Mouse (Mus musculus) limb, embryonic 14.5 days (tissue): ENCODE results near the gene Naa38. TPM values are rescaled to one million over a fixed set of nuclear protein-coding genes. Genes with fewer than 3 reads are reported as not detected.

Experiments used
- ATAC-seq: fragments of 200-750 bp; cut with Nextera tagmentation; 2 replicates; pipeline ENCODE4 v1.8.0; 2017; ENCODE audit warnings: low read depth, moderate number of reproducible peaks, moderate TSS enrichment; ENCODE audit not compliant: low FRiP score
- DNase-seq: peaks from one replicate; pipeline ENCODE4 v3.0.0-alpha.2; 2015; ENCODE audit warnings: low spot score
- H3K27ac ChIP-seq: fragments of 300-500 bp; sonication (generic); replicated peaks from 2 replicates; pipeline ENCODE4 v1.5.1; 2014; ENCODE audit warnings: low read depth, mild to moderate bottlenecking, low read length, moderate library complexity, mixed read lengths
- H3K27me3 ChIP-seq: fragments of 300-500 bp; sonication (generic); 2 replicates; pipeline ENCODE4 v1.6.1; 2014; ENCODE audit warnings: low read length, mixed read lengths; ENCODE audit not compliant: control insufficient read depth, insufficient read depth
- H3K36me3 ChIP-seq: fragments of 300-500 bp; sonication (generic); 2 replicates; pipeline ENCODE4 v1.6.1; 2014; ENCODE audit warnings: mild to moderate bottlenecking, low read length, moderate library complexity, mixed read lengths; ENCODE audit not compliant: control insufficient read depth, insufficient read depth
- H3K4me1 ChIP-seq: fragments of 300-500 bp; sonication (generic); 2 replicates; pipeline ENCODE4 v1.6.1; 2014; ENCODE audit warnings: antibody characterized with exemption, low read length, mixed read lengths; ENCODE audit not compliant: control insufficient read depth, insufficient read depth
- H3K4me2 ChIP-seq: fragments of 300-500 bp; sonication (generic); replicated peaks from 2 replicates; pipeline ENCODE4 v1.6.1; 2014; ENCODE audit warnings: low read depth, mild to moderate bottlenecking, low read length, moderate library complexity; ENCODE audit not compliant: severe bottlenecking
- H3K4me3 ChIP-seq: fragments of 300-500 bp; sonication (generic); replicated peaks from 2 replicates; pipeline ENCODE4 v1.5.1; 2014; ENCODE audit warnings: low read length
- H3K9ac ChIP-seq: fragments of 300-500 bp; sonication (generic); 2 replicates; pipeline ENCODE4 v1.6.1; 2014; ENCODE audit warnings: mild to moderate bottlenecking, low read depth, low read length, moderate library complexity; ENCODE audit not compliant: severe bottlenecking
- H3K9me3 ChIP-seq: fragments of 300-500 bp; sonication (generic); 2 replicates; pipeline ENCODE4 v1.6.1; 2016; ENCODE audit warnings: low read length; ENCODE audit not compliant: control insufficient read depth
- POLR2A ChIP-seq: fragments of 200-500 bp; IDR thresholded peaks from 2 replicates; pipeline ENCODE4 v1.8.0; 2012; ENCODE audit warnings: inconsistent platforms, mild to moderate bottlenecking, moderate library complexity, borderline replicate concordance; ENCODE audit not compliant: insufficient read depth, insufficient read length; ENCODE audit errors: extremely low read depth
- WGBS: fragments of 180-500 bp; shearing (Covaris S2); extraction: QIAGEN DNeasy Blood & Tissue Kit; methylation state at CpG from one replicate; pipeline ENCODE4 v1.1.7; 2014; 5-methylcytosine and 5-hydroxymethylcytosine counted together
- polyA plus RNA-seq, 2 experiments: library from polyadenylated mRNA; depleted of rRNA in 1 of 2; stranded (reverse) in 1 of 2; unstranded in 1 of 2; fragments of >200 nt; fragmentation: Nextera tagmentation in 1 of 2; extraction: Ambion mirVana in 1 of 2; gene quantifications; 2 replicates each; pipeline versions ENCODE4 v1.2.1 to v1.2.3; 2012 to 2014

Gene Naa38
- polyA plus RNA-seq, 2 experiments = 131 to 171 TPM

GRCm38 (mm10) chr11:69364376-69364775, 30.9 kb upstream of the Naa38 start:
- DNase-seq (no peak), ATAC-seq (no peak)
- H3K27me3 ChIP-seq = no peaks in the 10 kb centered on the region
- peak overlapping the region; percentile 94; the same call in 1 of the 2 replicates for H3K4me3 ChIP-seq
- no peaks in the 10 kb centered on the region for H3K9me3 ChIP-seq
- peak overlapping the region; percentile 94 for H3K4me2 ChIP-seq
- WGBS = 48% methylated on average over 8 of the region's 8 CpGs
- H3K36me3 ChIP-seq = peaks cover 51% of the 10 kb centered on the region
- no peak for TF ChIP-seq POLR2A
- peak overlapping the region; percentile 94 for H3K27ac ChIP-seq
- peaks cover 31% of the 10 kb centered on the region for H3K4me1 ChIP-seq
- H3K9ac ChIP-seq = no peak overlapping the region

- Histone ChIP-seq H3K4me1 (peaks cover 31% of the 10 kb centered on the region), H3K9ac (0 out of 2 replicates have a peak overlapping the region, but pooled peaks have one; percentile 35), H3K27ac (peak overlapping the region; percentile 94), H3K4me3 (peak overlapping the region; percentile 94), H3K36me3 (peaks cover 46% of the 10 kb centered on the region), H3K4me2 (peak overlapping the region; percentile 94), H3K27me3 (no peaks in the 10 kb centered on the region), H3K9me3 (no peaks in the 10 kb centered on the region)
- DNase-seq (peak; percentile 84), ATAC-seq (peak; percentile 4)
- 3% methylated on average over 6 of the region's 6 CpGs for WGBS
- TF ChIP-seq POLR2A = no peak
These were observed 30.4 kb upstream of the Naa38 start for GRCm38 (mm10) chr11:69364910-69365309.

GRCm38 (mm10) chr11:69365722-69366121, 29.6 kb upstream of the Naa38 start:
- no peaks in the 10 kb centered on the region for H3K9me3 ChIP-seq
- peak overlapping the region; percentile 94 for H3K4me3 ChIP-seq
- WGBS = 15% methylated on average over 6 of the region's 6 CpGs
- H3K4me1 ChIP-seq = peaks cover 35% of the 10 kb centered on the region
- H3K9ac ChIP-seq = peak overlapping the region; percentile 61
- peak; percentile 15 for DNase-seq
- peak overlapping the region; percentile 94 for H3K27ac ChIP-seq
- ATAC-seq = no peak
- H3K4me2 ChIP-seq = peak overlapping the region; percentile 94
- no peak for TF ChIP-seq POLR2A
- H3K36me3 ChIP-seq = peaks cover 38% of the 10 kb centered on the region
- H3K27me3 ChIP-seq = no peaks in the 10 kb centered on the region

GRCm38 (mm10) chr11:69366157-69366854, 29.0 kb upstream of the Naa38 start:
- peak; percentile 39; the same call in 1 of the 2 replicates for TF ChIP-seq POLR2A

GRCm38 (mm10) chr11:69366855-69367615, 28.3 kb upstream of the Naa38 start:
- H3K4me3 ChIP-seq = peak overlapping the region; percentile 94

More at GRCm38 (mm10) chr11:69366157-69366854, 29.0 kb upstream of the Naa38 start:
- Histone ChIP-seq H3K36me3 (peaks cover 32% of the 10 kb centered on the region), H3K9me3 (no peaks in the 10 kb centered on the region), H3K4me3 (peak overlapping the region; percentile 94), H3K27me3 (no peaks in the 10 kb centered on the region), H3K4me2 (peak overlapping the region; percentile 94), H3K27ac (peak overlapping the region; percentile 100), H3K4me1 (peaks cover 40% of the 10 kb centered on the region), H3K9ac (peak overlapping the region; percentile 61)
- ATAC-seq = peak; percentile 86
- WGBS = under 1% methylated on average over 26 of the region's 26 CpGs
- DNase-seq = peak; percentile 99

More at GRCm38 (mm10) chr11:69366855-69367615, 28.3 kb upstream of the Naa38 start:
- under 1% methylated on average over 22 of the region's 22 CpGs for WGBS
- no peaks in the 10 kb centered on the region for H3K9me3 ChIP-seq
- no peak for ATAC-seq
- peaks cover 46% of the 10 kb centered on the region for H3K4me1 ChIP-seq
- peak; percentile 33 for DNase-seq
- no peaks in the 10 kb centered on the region for H3K27me3 ChIP-seq
- no peak for TF ChIP-seq POLR2A
- H3K36me3 ChIP-seq = peaks cover 25% of the 10 kb centered on the region
- H3K9ac ChIP-seq = peak overlapping the region; percentile 100
- H3K27ac ChIP-seq = peak overlapping the region; percentile 100
- peak overlapping the region; percentile 94 for H3K4me2 ChIP-seq
